Mouse (Mus musculus): ENCODE measurements at regions not wholly inside any gene's neighbourhood (a gene's known extent, or its start where the extent isn't known, plus 50 kb on each side); places are given as distances from the start of the nearest gene placed in this dataset.

DNA sequence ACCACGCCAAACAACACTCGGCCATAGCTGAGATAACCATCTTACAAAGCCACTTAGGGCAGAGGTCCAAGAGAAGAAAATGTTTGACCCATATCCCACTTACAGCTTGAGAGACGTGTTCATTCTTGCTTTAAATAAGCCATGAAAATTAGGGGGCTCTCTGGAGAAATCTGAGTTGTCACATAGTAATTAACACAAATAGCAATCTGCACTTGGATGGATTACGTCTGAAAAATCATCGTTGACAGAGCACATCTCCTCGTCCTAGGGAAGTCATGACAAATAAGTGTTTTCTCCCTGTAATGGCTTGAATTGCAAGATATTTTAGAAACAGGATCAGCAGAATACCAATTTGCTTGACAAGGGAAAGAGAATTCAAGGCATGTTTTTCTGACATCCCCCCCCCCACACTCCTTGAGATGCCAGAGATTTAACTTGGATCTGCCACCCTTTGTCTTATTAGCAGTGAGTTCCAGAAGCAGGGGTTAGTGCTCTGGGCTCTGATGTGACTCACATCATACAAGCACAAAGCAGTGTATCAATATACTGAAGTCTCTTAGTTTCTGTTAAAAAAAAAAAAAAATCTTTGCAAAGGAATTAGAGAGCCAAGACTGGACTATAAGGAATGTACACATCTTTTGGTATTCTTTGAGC, 3025.9 kb upstream of the Lrrc6 start:
- TF ChIP-seq ELF1 (IDR thresholded peaks at IDR 0.05; ENCODE audit: low read depth, low read length) (no peak), CHD2 (IDR thresholded peaks at IDR 0.05; ENCODE audit: low read length) (no peak)
